Mouse (Mus musculus) ovary, adult 2 months (tissue): ENCODE measurements around the gene Ssr3. TPM values are rescaled to one million over a fixed set of nuclear protein-coding genes. Genes with fewer than 3 reads are reported as not detected.

Experiments
- polyA plus RNA-seq: library from polyadenylated mRNA; depleted of rRNA; stranded (reverse); fragments of >200 nt; gene quantifications from 2 replicates; pipeline ENCODE4 v1.2.3, GENCODE M21; 2012; rRNA removed

The Ssr3 gene
- polyA plus RNA-seq = 90.2 and 90.8 TPM in 2 replicates

GRCm38 (mm10) chr3:65392421-65392817 lies at the start of gene Ssr3:
Gene Ssr3, minus strand, starts transcription at chr3:65392623.

Other genes with a start within 250 kb of the Ssr3 start
- 8.0 and 16.1 TPM in 2 replicates for gene Tiparp, start 135.8 kb upstream of the Ssr3 start, polyA plus RNA-seq